Mouse (Mus musculus): ENCODE results near the gene Med6. TPM values are rescaled to one million over a fixed set of nuclear protein-coding genes. Genes with fewer than 3 reads are reported as not detected.

The Med6 gene
- polyA plus RNA-seq (2011; ENCODE audit: insufficient read depth, insufficient read length, low replicate concordance, missing spikeins), result 32.8 and 51.8 TPM in 2 replicates

DNA sequence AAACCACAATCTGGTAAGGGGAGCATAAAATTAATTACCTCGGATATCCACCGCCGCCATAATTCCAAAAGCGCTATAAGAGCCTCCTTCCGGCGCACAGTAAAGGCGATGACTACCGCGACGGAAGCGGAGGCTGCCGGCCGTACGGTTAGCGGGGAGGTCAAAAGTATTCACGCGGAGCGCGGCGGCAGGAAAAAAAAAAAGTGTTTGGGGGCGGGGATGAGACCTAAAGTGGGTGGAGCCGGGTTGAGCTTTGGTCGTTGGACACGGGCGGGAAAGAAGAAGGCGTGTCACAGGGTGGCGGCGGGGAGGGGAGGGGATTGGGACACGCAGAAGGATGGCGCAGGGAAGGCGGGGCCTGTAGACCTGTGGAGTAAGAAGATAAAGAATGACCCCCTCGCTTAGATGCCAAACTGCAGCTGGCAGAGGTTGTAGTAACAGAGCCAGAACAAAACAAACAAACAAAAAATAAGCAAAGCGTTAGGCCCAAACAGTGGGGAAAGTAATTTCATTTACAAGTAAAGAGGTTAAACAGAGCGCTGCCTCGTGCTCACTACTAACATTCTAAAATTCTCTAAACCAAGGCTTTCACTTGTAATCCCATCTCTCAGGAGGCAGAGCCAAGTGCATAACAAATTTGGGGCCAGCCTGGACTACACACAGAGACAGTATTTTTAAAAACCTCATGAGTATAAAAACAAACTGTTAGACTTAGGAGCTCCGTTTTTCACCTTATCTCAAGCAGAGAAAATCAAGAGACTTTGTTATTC lies at the start of gene Med6:
TSS of gene Med6 (minus strand) at position 107 of the 770 bp plus-strand sequence.
- peak within 1 kb of the TSS; percentile 75 for H3K4me3 ChIP-seq (replicated peaks; ENCODE audit: control insufficient read depth, low read depth, low read length)
- WGBS, result 3% methylated on average over 36 of the region's 36 CpGs
- H3K27ac ChIP-seq (ENCODE audit: control insufficient read depth, insufficient read depth, low read depth, low read length, poor library complexity), result peak within 1 kb of the TSS; percentile 15; the same call in 1 of the 2 replicates
- TF ChIP-seq CTCF (IDR thresholded peaks at IDR 0.05; ENCODE audit: control insufficient read depth, insufficient read depth, low read length), result no peak
- TF ChIP-seq POLR2A (IDR thresholded peaks at IDR 0.05; ENCODE audit: borderline replicate concordance, control insufficient read depth, low read depth, low read length), result peak; percentile 47; the same call in 1 of the 2 replicates
- H3K4me1 ChIP-seq (ENCODE audit: control insufficient read depth, insufficient read depth, low read length), result no peaks in the 10 kb centered on the region; the same call in 1 of the 2 replicates

DNA sequence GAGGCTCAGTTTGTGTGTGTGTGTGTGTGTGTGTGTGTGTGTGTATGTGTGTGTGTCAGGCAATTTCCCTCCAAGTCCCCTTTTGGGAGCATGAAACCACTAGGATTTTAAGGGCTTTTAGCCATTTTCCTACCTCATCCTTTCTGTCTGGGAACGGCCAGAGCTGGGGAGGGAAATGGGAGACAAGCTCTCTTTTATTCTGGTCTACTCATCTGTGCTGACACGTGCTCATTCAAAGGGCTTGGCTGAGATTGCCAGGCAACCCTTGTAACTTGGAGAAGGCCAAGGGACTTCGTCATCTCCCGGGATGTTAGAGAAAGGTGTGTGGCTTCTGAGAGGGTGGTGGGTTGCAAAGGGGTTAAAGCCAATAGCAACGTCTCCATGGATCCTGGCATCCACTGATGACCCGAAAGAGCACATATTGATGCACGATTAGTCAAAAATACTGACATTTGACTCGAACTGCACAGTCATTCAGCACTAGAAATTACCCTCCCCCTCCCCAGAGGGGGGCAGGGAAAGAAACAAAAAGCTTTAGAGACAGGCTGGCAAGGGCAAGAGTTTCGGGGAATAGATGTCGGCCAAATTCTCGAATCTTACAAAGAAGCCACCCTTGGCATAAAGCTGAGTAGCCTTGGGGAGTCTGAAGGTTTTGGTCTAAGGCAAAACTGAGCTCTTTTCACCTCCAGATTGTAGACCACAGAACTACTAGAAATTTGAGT lies 47.7 kb upstream of the Med6 start:
- TF ChIP-seq CTCF (IDR thresholded peaks at IDR 0.05; ENCODE audit: control insufficient read depth, insufficient read depth, low read length), result no peak
- no peak for TF ChIP-seq POLR2A (IDR thresholded peaks at IDR 0.05; ENCODE audit: borderline replicate concordance, control insufficient read depth, low read depth, low read length)
- no peak overlapping the region for H3K4me3 ChIP-seq (replicated peaks; ENCODE audit: control insufficient read depth, low read depth, low read length)
- 68% methylated on average over 11 of the region's 11 CpGs for WGBS
- no peak overlapping the region for H3K27ac ChIP-seq (ENCODE audit: control insufficient read depth, insufficient read depth, low read depth, low read length, poor library complexity)
- no peaks in the 10 kb centered on the region for H3K4me1 ChIP-seq (ENCODE audit: control insufficient read depth, insufficient read depth, low read length)

DNA sequence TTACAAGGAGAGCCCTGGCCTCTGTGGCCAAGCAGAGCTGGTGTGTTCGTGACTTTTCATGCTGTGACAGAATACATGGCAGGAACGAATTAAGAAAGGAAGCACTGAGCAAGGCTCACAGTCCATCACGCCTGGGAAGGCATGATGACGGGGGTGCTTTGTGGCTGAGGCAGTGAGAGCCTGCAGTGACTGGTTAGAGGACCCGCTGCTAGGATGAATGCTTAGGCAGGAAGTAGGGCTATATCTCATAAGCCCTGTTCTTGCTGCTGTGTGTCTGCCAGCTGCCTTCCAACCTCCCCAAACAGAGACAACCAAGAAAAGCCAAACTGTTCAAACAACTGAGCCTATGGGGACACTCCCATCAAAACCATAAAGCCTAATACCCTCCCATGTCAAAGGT lies 45.8 kb upstream of the Med6 start:
- 45% methylated on average over 5 of the region's 5 CpGs for WGBS
- no peak overlapping the region for H3K27ac ChIP-seq (ENCODE audit: control insufficient read depth, insufficient read depth, low read depth, low read length, poor library complexity)

DNA sequence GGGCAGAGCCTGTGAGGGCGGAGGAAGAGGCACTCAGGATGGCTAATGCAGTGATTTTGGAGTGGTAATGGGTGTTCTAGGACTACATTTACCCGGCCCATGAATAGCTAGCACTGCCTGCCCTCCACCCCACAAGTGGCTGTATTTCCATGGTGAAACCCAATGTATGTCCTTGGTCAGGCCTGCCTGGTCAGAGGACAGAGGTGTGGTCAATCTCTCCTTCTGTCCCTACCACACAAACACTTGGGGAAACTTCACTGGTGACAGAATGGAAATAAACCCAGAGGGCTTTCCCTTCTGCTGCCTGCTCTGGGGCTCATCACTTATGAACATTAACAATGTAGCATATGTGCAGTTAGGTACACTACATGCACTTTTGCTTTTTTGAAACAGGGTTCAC lies 38.4 kb upstream of the Med6 start:
- TF ChIP-seq CTCF (IDR thresholded peaks at IDR 0.05; ENCODE audit: control insufficient read depth, insufficient read depth, low read length), result no peak
- TF ChIP-seq POLR2A (IDR thresholded peaks at IDR 0.05; ENCODE audit: borderline replicate concordance, control insufficient read depth, low read depth, low read length), result no peak
- WGBS, result 72% methylated on average over 2 of the region's 2 CpGs
- H3K27ac ChIP-seq (ENCODE audit: control insufficient read depth, insufficient read depth, low read depth, low read length, poor library complexity), result no peak overlapping the region
- no peaks in the 10 kb centered on the region for H3K4me1 ChIP-seq (ENCODE audit: control insufficient read depth, insufficient read depth, low read length)
- H3K4me3 ChIP-seq (replicated peaks; ENCODE audit: control insufficient read depth, low read depth, low read length), result no peak overlapping the region

More for the DNA sequence above, 45.8 kb upstream of the Med6 start:
- TF ChIP-seq POLR2A (IDR thresholded peaks at IDR 0.05; ENCODE audit: borderline replicate concordance, control insufficient read depth, low read depth, low read length) (no peak), CTCF (IDR thresholded peaks at IDR 0.05; ENCODE audit: control insufficient read depth, insufficient read depth, low read length) (no peak)
- Histone ChIP-seq H3K4me3 (replicated peaks; ENCODE audit: control insufficient read depth, low read depth, low read length) (no peak overlapping the region), H3K4me1 (ENCODE audit: control insufficient read depth, insufficient read depth, low read length) (no peaks in the 10 kb centered on the region)

DNA sequence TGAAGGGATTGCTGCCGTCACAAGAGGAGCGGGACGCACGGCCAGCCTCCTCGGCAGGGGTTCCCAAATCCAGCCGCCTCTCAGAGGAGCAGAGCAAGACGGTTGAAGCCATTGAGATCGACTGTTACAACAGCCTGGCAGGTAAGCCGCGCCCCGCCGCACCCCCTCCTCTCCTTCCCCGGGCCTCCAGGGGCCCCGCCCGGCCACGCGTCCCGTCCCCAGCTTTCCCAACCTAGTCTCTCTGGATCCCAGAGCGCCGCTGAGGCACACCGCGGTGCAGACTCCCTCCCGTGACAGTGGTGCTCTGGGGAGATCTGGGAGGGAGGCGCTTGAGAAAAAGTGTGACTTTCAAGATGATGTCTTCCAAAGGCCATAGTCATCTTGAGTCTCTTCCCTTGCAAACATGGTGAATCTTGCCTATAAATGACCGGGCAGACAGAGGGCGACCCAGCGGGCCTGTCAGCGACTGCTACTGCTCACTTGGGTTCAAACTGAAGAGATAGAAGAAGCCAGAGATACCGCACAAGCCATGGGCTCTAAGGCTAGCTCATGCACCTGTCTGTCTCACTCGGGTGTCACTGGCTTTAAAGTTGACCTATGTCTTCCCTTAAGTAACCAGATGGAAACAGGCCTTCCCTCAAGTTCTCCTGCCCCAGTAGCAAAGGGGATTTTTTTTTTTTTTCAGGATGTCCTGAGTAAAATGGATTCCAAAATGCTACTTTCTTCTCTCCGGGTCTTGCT lies 37.0 kb upstream of the Med6 start:
- Histone ChIP-seq H3K4me3 (replicated peaks; ENCODE audit: control insufficient read depth, low read depth, low read length) (no peak overlapping the region), H3K4me1 (ENCODE audit: control insufficient read depth, insufficient read depth, low read length) (no peaks in the 10 kb centered on the region), H3K27ac (ENCODE audit: control insufficient read depth, insufficient read depth, low read depth, low read length, poor library complexity) (no peak overlapping the region)
- 9% methylated on average over 31 of the region's 31 CpGs for WGBS
- TF ChIP-seq POLR2A (IDR thresholded peaks at IDR 0.05; ENCODE audit: borderline replicate concordance, control insufficient read depth, low read depth, low read length) (no peak), CTCF (IDR thresholded peaks at IDR 0.05; ENCODE audit: control insufficient read depth, insufficient read depth, low read length) (no peak)

DNA sequence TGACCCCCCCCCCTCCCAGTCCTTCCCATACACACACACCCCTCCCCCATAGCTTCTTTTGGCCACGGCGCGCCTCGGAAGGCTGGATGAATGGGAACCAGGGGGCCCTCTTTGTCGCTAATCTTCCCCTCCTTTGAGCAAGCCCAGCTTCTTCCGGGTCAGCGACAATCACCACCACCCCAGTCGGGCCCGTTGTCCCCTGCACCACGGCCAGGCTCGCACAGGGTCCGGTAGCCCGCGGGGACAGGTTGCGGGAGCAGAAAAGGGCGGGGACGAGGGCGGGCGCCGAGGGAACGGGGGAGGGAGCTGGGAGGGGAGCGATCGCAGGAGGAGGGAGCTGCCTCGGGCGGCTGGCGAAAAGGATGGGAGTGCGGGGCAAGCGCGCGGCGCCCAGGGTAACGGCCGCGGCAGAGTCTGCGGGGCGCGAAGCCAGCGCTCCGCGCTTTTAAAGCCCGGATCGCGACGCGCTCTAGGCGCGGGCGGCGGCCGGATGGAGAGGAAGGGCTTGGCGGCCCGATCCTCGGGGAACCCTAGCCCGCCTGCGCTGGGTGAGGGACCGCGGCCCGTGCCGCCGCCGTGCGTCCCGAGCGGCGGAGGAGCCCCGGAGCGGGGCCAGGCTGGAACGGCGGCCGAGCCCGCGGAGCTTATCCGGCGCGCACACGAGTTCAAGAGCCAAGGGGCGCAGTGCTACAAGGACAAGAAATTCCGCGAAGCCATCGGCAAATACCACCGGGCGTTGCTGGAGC lies 36.3 kb upstream of the Med6 start, which contains the start of gene Ttc9:
TSS of gene Ttc9 (plus strand) at position 335 of the 746 bp plus-strand sequence.
- Histone ChIP-seq H3K4me1 (ENCODE audit: control insufficient read depth, insufficient read depth, low read length) (no peaks in the 10 kb centered on the region), H3K4me3 (replicated peaks; ENCODE audit: control insufficient read depth, low read depth, low read length) (no peak within 1 kb of the TSS), H3K27ac (ENCODE audit: control insufficient read depth, insufficient read depth, low read depth, low read length, poor library complexity) (no peak within 1 kb of the TSS)
- TF ChIP-seq POLR2A (IDR thresholded peaks at IDR 0.05; ENCODE audit: borderline replicate concordance, control insufficient read depth, low read depth, low read length) (no peak), CTCF (IDR thresholded peaks at IDR 0.05; ENCODE audit: control insufficient read depth, insufficient read depth, low read length) (no peak)
- WGBS, result 1% methylated on average over 80 of the region's 82 CpGs

DNA sequence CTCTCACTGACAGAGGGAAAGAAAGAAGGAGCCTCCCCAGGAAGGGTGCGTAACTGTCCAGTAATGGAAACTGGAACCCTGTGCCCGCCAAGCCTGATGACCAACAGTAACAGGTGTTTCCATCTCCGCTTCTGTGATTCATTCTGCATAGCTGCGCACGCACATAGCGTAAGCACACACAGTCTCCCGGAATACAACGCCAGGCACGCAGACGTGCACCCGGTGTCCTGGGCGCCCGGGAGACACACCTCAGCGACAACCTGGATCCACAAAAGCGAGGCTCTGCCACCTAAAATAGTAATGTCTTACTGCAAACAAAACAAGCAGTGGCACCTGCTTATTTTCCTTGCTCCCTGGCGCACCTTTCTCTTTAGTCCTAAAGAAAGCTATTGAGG lies 35.7 kb upstream of the Med6 start:
- TF ChIP-seq CTCF (IDR thresholded peaks at IDR 0.05; ENCODE audit: control insufficient read depth, insufficient read depth, low read length) (no peak), POLR2A (IDR thresholded peaks at IDR 0.05; ENCODE audit: borderline replicate concordance, control insufficient read depth, low read depth, low read length) (no peak)
- H3K4me3 ChIP-seq (replicated peaks; ENCODE audit: control insufficient read depth, low read depth, low read length), result no peak overlapping the region

More for the DNA sequence above, 35.7 kb upstream of the Med6 start:
- no peaks in the 10 kb centered on the region for H3K4me1 ChIP-seq (ENCODE audit: control insufficient read depth, insufficient read depth, low read length)
- H3K27ac ChIP-seq (ENCODE audit: control insufficient read depth, insufficient read depth, low read depth, low read length, poor library complexity), result no peak overlapping the region
- 7% methylated on average over 16 of the region's 16 CpGs for WGBS
